Mouse (Mus musculus) neural tube, embryonic 14.5 days (tissue): Measurements from ENCODE around the gene 4930568D16Rik. TPM values are rescaled to one million over a fixed set of nuclear protein-coding genes. Genes with fewer than 3 reads are reported as not detected.

Source experiments
- ATAC-seq: fragments of 200-750 bp; cut with Nextera tagmentation; 2 replicates; pipeline ENCODE4 v1.8.0; 2017; ENCODE audit warnings: low read depth, mild to moderate bottlenecking, moderate TSS enrichment, moderate library complexity
- H3K27ac ChIP-seq: fragments of 300-500 bp; sonication (generic); 2 replicates; pipeline ENCODE4 v1.5.1; 2014; ENCODE audit warnings: low read depth, mild to moderate bottlenecking, control low read depth, low read length, moderate library complexity, mixed read lengths
- H3K27me3 ChIP-seq: fragments of 300-500 bp; sonication (generic); 2 replicates; pipeline ENCODE4 v1.6.1; 2014; ENCODE audit warnings: low read length; ENCODE audit not compliant: control insufficient read depth, insufficient read depth
- H3K36me3 ChIP-seq: fragments of 300-500 bp; sonication (generic); 2 replicates; pipeline ENCODE4 v1.6.1; 2014; ENCODE audit warnings: low read length, mixed read lengths; ENCODE audit not compliant: control insufficient read depth, insufficient read depth
- H3K4me1 ChIP-seq: fragments of 300-500 bp; sonication (generic); 2 replicates; pipeline ENCODE4 v1.6.1; 2014; ENCODE audit warnings: low read length; ENCODE audit not compliant: control insufficient read depth, insufficient read depth
- H3K4me2 ChIP-seq: fragments of 300-500 bp; sonication (generic); 2 replicates; pipeline ENCODE4 v1.6.1; 2014; ENCODE audit warnings: mild to moderate bottlenecking, low read depth, low read length, control low read depth
- H3K4me3 ChIP-seq: fragments of 300-500 bp; sonication (generic); 2 replicates; pipeline ENCODE4 v1.5.1; 2014; ENCODE audit warnings: low read depth, low read length, control low read depth, mixed read lengths
- H3K9ac ChIP-seq: fragments of 300-500 bp; sonication (generic); replicated peaks from 2 replicates; pipeline ENCODE4 v1.6.1; 2014; ENCODE audit warnings: low read depth, mild to moderate bottlenecking, control low read depth, low read length, mixed read lengths
- H3K9me3 ChIP-seq: fragments of 300-500 bp; sonication (generic); 2 replicates; pipeline ENCODE4 v1.6.1; 2016; ENCODE audit warnings: low read length; ENCODE audit not compliant: control insufficient read depth
- WGBS: fragments of 180-500 bp; shearing (Covaris S2); extraction: QIAGEN DNeasy Blood & Tissue Kit; methylation state at CpG from one replicate; pipeline ENCODE4 v1.1.7; 2014; 5-methylcytosine and 5-hydroxymethylcytosine counted together
- polyA plus RNA-seq: library from polyadenylated mRNA; unstranded; fragments of >200 nt; fragmentation: Nextera tagmentation; extraction: Ambion mirVana; gene quantifications from 2 replicates; pipeline ENCODE4 v1.2.1, GENCODE M21; 2014

Gene 4930568D16Rik
- polyA plus RNA-seq: not detected in 2 replicates

DNA sequence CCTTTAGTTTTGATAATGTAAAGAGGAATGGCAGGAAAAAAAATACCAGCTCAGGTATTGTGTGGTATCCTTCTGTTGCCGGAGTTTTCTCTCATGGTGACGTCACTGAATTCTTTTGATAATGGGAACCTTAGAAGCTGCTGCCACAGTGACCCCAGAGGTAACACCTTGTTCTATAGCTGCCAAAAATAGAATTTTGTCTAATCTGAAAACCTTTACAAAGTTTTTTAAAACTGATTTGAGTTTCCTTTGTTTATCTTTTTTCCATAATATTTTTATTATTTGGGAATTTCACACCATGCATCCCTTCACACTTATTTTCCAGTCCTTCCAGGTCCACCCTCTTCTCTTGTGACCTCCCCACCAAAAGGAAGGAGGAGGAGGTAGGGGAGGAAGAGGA, at the start of gene 4930568D16Rik:
TSS of gene 4930568D16Rik (minus strand) at position 101 of the 400 bp plus-strand sequence.
- no peak within 1 kb of the TSS for H3K4me2 ChIP-seq
- H3K27ac ChIP-seq: no peak within 1 kb of the TSS
- no peaks in the 10 kb centered on the region for H3K27me3 ChIP-seq
- H3K9ac ChIP-seq: no peak within 1 kb of the TSS
- H3K36me3 ChIP-seq: no peaks in the 10 kb centered on the region
- no peaks in the 10 kb centered on the region for H3K4me1 ChIP-seq
- no peak for ATAC-seq
- WGBS: 85% methylated on average over 2 of the region's 2 CpGs
- no peaks in the 10 kb centered on the region for H3K9me3 ChIP-seq
- no peak within 1 kb of the TSS for H3K4me3 ChIP-seq

DNA sequence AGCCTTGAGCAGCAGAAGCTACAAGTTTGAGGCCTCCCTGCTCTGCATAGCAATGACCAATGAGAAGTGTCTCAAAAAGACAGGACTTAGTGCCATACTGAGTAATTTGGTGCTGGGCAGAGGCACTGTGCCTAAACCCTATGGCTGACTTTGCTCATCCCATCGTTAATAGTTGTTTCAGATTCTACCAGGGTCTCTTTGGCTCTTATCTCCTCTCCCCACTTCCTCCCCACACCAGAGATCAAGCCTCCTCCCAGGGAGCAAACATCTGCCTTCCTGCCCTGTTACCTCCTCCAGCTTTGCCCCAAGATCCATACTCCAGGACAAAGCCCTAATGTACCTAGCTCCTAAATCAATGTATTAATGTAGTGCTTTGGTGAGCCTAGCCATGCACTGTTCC, 49.7 kb upstream of the 4930568D16Rik start:
- H3K4me3 ChIP-seq: no peak overlapping the region
- no peak overlapping the region for H3K9ac ChIP-seq
- H3K4me1 ChIP-seq: no peaks in the 10 kb centered on the region
- no peak overlapping the region for H3K4me2 ChIP-seq
- no peaks in the 10 kb centered on the region for H3K27me3 ChIP-seq
- 100% methylated on average over 1 of the region's 1 CpGs for WGBS
- H3K27ac ChIP-seq: no peak overlapping the region
- no peaks in the 10 kb centered on the region for H3K9me3 ChIP-seq
- no peak for ATAC-seq
- H3K36me3 ChIP-seq: no peaks in the 10 kb centered on the region

DNA sequence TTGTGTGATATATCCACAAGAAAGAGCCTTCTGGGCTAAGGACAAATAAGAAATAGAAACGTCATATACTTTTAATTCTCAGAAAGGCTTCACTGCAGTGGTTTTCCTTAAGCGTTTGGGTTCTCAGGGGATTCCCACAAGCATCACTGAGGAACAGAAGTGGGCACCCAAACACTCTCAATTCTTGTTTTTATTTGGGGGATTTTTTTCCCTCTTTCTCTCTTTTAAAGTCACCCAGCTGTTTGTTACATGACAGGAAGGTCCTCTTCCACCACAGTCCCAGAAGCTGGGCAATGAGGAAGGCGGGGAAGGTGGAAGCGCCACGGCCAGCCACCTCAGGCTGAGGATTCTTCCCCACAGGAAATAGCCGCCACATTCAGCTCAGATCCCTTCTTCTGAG, 48.9 kb upstream of the 4930568D16Rik start:
- Histone ChIP-seq H3K36me3 (no peaks in the 10 kb centered on the region), H3K4me1 (no peaks in the 10 kb centered on the region), H3K4me3 (no peak overlapping the region), H3K27ac (no peak overlapping the region), H3K4me2 (no peak overlapping the region), H3K27me3 (no peaks in the 10 kb centered on the region), H3K9ac (no peak overlapping the region), H3K9me3 (no peaks in the 10 kb centered on the region)
- ATAC-seq: no peak
- WGBS: 88% methylated on average over 6 of the region's 6 CpGs

DNA sequence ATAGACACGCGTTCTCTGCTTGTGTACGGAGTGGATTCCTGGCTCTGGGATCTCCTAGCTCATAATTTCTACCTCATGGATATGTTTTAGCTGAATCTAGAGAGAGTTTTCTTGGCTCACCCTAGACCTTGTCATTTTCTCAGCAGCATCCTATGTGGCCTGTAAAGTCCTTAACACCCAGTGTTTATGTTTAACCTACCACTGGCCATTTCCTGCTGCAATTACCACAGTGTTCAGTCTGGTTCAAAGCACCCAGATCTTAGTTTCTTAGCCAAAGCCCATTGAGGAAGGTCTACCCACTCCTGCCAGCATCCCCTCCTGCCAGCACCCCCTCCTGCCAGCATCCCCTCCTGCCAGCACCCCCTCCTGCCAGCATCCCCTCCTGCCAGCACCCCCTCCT, 45.3 kb upstream of the 4930568D16Rik start:
- H3K4me1 ChIP-seq: no peaks in the 10 kb centered on the region
- no peaks in the 10 kb centered on the region for H3K27me3 ChIP-seq
- no peak overlapping the region for H3K9ac ChIP-seq
- no peaks in the 10 kb centered on the region for H3K9me3 ChIP-seq
- no peak overlapping the region for H3K4me2 ChIP-seq
- H3K36me3 ChIP-seq: no peaks in the 10 kb centered on the region
- ATAC-seq: no peak
- no peak overlapping the region for H3K4me3 ChIP-seq
- no peak overlapping the region for H3K27ac ChIP-seq
- 91% methylated on average over 3 of the region's 3 CpGs for WGBS

DNA sequence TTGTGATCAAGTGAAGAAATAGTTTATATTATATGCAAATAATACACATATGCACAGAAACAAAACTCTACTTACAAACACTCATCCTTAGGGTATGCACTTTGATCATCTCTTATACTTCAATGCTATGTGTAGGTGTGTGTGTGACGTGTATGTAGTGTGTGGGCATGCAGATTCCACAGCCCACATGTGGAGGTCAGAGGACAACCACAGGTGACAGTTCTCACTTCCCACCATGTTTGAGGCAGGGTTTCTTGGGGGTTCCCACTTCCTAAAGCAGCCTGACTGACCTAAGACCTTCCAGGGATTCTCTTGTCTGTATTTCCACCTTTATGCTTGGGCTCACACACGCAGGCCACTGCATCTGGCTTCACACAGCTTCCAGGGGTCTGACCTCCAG, 44.7 kb upstream of the 4930568D16Rik start:
- ATAC-seq: no peak
- H3K4me1 ChIP-seq: no peaks in the 10 kb centered on the region
- H3K4me2 ChIP-seq: no peak overlapping the region
- H3K9me3 ChIP-seq: no peaks in the 10 kb centered on the region
- H3K27ac ChIP-seq: no peak overlapping the region
- no peak overlapping the region for H3K4me3 ChIP-seq
- H3K9ac ChIP-seq: no peak overlapping the region
- WGBS: 83% methylated on average over 2 of the region's 2 CpGs
- no peaks in the 10 kb centered on the region for H3K27me3 ChIP-seq
- no peaks in the 10 kb centered on the region for H3K36me3 ChIP-seq

DNA sequence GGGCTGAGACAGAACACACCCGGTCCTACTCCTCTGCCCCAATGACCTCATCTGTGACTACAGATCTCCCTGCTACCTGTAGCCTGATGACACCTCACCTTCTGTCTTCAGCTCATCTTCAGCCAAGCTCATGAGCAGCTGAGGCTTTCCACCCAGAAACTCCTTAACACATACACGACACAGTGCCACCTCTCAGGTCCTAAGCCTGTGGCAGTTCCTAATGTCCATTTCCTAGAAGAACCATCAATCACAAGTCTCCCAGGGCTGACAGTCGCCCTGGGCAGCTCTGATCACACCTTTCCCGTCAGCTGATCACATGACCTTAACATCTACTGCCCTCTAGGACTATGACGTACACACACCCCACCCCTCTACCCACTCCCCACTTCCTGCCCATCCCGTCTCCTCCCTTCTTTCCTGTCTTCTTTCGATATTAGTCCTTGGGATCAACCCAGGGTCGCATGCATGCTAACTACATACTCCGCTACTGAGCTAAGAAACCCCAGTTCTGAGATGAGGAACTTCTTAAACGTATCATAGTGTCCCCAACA, 44.2 kb upstream of the 4930568D16Rik start:
- no peak overlapping the region for H3K4me2 ChIP-seq
- WGBS: 81% methylated on average over 10 of the region's 10 CpGs
- H3K27me3 ChIP-seq: no peaks in the 10 kb centered on the region
- H3K36me3 ChIP-seq: no peaks in the 10 kb centered on the region
- H3K4me3 ChIP-seq: no peak overlapping the region
- H3K9ac ChIP-seq: no peak overlapping the region
- ATAC-seq: no peak
- no peaks in the 10 kb centered on the region for H3K4me1 ChIP-seq
- H3K27ac ChIP-seq: no peak overlapping the region
- no peaks in the 10 kb centered on the region for H3K9me3 ChIP-seq

DNA sequence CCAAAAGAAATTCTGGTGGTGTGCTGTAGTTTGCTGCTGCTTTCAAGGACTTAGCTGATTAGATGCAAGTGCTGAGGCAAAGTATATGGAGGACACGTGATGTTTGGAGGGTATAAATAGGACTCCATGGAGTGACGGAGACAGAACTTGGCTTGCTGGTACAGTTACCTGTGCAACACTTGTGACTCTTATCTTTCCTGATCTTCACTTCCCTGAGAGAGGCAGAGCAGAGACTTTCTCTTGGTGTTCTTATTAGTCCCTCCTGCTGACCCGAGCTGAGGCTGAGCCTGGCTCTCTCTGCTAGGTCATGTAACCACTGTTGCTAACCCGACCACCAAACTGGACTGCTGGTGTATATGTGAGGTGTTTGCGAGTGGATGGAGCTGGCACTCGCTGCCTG, 41.9 kb upstream of the 4930568D16Rik start:
- Histone ChIP-seq H3K27ac (no peak overlapping the region), H3K9ac (no peak overlapping the region), H3K4me1 (no peaks in the 10 kb centered on the region), H3K4me3 (no peak overlapping the region), H3K4me2 (no peak overlapping the region), H3K27me3 (no peaks in the 10 kb centered on the region), H3K36me3 (no peaks in the 10 kb centered on the region), H3K9me3 (no peaks in the 10 kb centered on the region)
- 93% methylated on average over 6 of the region's 6 CpGs for WGBS
- no peak for ATAC-seq

DNA sequence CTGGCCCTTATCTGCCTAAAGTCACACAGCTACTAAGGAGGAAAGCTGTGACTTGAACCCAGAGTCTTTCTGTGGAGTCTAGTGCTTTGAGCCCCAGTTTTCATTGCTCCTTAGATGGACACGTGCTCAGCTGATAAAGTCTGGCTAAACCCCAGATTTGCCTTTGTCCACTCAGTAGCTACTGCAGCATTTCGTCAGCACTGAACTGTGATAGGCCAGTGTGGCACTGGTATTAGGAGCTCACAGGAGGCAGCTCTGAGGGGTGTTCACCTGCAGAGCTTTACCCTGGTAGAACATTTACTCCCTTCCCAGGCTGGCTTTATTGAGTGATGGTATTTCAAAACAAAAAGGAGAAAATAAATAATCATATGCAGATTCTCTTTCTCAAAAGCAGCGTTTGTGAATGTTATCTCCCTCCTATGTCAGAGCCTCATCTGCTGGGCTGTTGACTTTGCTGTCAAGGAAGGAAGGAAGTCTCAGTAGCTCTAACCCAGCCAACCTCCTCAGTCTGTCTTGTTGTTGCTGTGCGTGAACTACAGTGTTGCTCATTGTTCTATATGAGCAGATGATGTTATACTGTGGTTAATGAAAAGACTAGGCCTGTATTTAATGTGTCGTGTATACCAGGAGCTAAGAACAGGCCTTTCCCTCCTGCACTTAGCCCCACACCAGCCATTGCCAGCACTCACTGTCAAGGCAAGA, 41.0 kb upstream of the 4930568D16Rik start:
- Histone ChIP-seq H3K9me3 (no peaks in the 10 kb centered on the region), H3K36me3 (no peaks in the 10 kb centered on the region), H3K27me3 (no peaks in the 10 kb centered on the region), H3K27ac (no peak overlapping the region), H3K9ac (no peak overlapping the region), H3K4me2 (no peak overlapping the region), H3K4me3 (no peak overlapping the region), H3K4me1 (no peaks in the 10 kb centered on the region)
- ATAC-seq: no peak
- 88% methylated on average over 5 of the region's 5 CpGs for WGBS

DNA sequence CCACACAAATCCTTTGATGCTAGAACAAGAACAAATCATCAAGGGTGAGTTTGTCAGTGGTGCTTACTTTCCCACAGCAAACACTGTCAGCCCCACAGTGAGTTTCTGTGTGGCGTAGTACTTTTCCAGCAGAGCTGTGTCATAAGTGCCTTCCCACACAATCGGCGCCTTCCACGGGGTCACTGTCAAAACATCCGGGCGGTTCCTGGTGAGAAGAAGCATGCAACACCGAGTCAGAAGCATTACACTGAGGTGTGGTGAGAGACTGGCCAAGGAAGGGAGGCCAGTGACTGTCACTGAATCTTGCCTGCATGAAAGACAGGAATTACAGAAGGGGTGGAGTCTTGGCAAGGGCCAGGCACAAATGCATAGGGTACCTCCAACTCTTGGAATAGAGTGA, 40.3 kb upstream of the 4930568D16Rik start:
- Histone ChIP-seq H3K27ac (no peak overlapping the region), H3K4me2 (no peak overlapping the region), H3K4me3 (no peak overlapping the region), H3K9ac (no peak overlapping the region), H3K9me3 (no peaks in the 10 kb centered on the region), H3K4me1 (no peaks in the 10 kb centered on the region), H3K27me3 (no peaks in the 10 kb centered on the region), H3K36me3 (no peaks in the 10 kb centered on the region)
- 84% methylated on average over 7 of the region's 7 CpGs for WGBS
- ATAC-seq: no peak
